Mouse (Mus musculus): ENCODE measurements around the gene 6430571L13Rik. TPM values are rescaled to one million over a fixed set of nuclear protein-coding genes. Genes with fewer than 3 reads are reported as not detected.

6430571L13Rik gene
- total RNA-seq, 2 experiments from 2014 or later: not detected

DNA sequence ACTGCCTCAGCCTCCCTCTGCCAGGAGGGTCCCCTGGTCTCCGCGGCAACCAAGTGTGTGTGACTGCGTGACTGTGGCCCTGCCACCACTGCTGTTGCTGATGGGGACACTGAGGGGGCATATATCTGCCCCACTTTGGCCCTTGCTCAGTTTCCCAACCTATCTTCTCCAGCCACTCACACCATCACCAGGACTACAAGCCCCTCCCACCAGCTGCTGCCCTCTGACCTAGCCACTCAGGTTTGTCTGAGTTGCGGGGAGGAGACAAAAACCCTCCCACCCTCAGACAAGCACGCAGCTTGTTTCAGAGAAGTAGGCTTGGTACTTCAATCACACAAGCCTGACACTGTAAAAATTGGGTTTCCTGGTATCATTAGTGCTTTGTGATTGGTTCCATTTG lies 35.0 kb downstream of the 6430571L13Rik start:
- ATAC-seq (ENCODE audit: poor library complexity, severe bottlenecking): no peak

GRCm38 (mm10) chr9:107377961-107378512 lies 37.6 kb downstream of the 6430571L13Rik start:
- peak; percentile 39; the same call in 1 of the 2 replicates for ATAC-seq (ENCODE audit: poor library complexity, severe bottlenecking)

GRCm38 (mm10) chr9:107381723-107382122 lies 41.3 kb downstream of the 6430571L13Rik start:
- ATAC-seq (ENCODE audit: poor library complexity, severe bottlenecking): no peak

GRCm38 (mm10) chr9:107384396-107384795 lies 44.0 kb downstream of the 6430571L13Rik start:
- no peak for ATAC-seq (ENCODE audit: poor library complexity, severe bottlenecking)

- peak; percentile 47; the same call in 1 of the 2 replicates for ATAC-seq (ENCODE audit: poor library complexity, severe bottlenecking)
Observed at GRCm38 (mm10) chr9:107386722-107387121, 46.3 kb downstream of the 6430571L13Rik start.

GRCm38 (mm10) chr9:107387708-107388107 lies 47.3 kb downstream of the 6430571L13Rik start:
- no peak for ATAC-seq (ENCODE audit: poor library complexity, severe bottlenecking)

GRCm38 (mm10) chr9:107388263-107388662 lies 47.9 kb downstream of the 6430571L13Rik start:
- ATAC-seq (ENCODE audit: poor library complexity, severe bottlenecking): no peak

- no peak for ATAC-seq (ENCODE audit: poor library complexity, severe bottlenecking)
Observed at GRCm38 (mm10) chr9:107396397-107396796, 56.0 kb downstream of the 6430571L13Rik start.

DNA sequence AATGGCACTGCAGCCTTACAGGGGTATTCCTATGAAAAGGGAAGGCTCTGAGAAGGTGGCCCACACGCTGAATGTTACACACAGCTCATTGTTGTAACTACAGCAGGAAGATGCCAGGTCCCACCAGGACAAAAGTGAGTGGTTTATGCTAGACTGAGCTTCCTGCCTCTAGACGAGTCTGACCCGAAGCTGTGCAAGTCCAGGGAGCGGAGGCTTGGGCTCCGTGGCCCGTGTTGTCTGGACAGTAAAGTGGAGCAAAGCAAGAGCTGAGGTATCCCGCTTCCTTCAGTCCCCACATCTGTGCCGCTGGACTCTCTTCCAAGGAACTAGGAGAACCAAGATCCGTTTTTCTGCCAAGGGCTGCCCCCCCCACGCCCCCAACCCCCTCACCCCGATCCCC lies 58.6 kb downstream of the 6430571L13Rik start:
- no peak for ATAC-seq (ENCODE audit: poor library complexity, severe bottlenecking)

DNA sequence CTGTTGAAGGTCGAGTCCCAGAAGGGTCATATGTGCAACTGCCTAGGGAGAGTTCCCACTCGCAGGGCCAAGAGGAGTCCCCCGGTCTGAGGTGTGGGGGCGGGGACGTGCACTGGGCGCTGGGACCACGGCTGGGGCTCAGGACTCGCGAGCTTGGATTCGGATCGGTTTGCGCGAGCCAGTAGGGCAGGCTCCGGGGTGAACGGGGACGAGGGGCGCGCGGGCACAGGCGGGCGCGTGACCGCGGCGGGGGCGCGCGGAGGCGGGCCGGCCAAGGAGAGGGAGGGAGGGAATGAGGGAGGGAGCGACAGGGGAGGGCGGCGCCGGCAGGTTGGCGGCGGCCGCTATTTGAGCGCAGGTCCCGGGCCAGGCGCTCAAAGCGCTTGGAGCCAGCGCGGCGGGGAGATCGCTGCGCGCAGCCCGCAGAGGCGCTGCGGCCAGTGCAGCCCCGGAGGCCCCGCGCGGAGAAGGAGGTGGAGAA lies 59.1 kb downstream of the 6430571L13Rik start, which contains the start of gene Cacna2d2:
Cacna2d2 (plus strand) TSS at position 122 of the 481 bp plus-strand sequence.
- no peak for ATAC-seq (ENCODE audit: poor library complexity, severe bottlenecking)

GRCm38 (mm10) chr9:107400060-107400511 lies 59.7 kb downstream of the 6430571L13Rik start:
- no peak for ATAC-seq (ENCODE audit: poor library complexity, severe bottlenecking)

- ATAC-seq (ENCODE audit: poor library complexity, severe bottlenecking): no peak
Observed at GRCm38 (mm10) chr9:107400666-107401285, 60.4 kb downstream of the 6430571L13Rik start.

Other genes with a start within 250 kb of the 6430571L13Rik start
- gene Dock3, start 108.7 kb upstream of the 6430571L13Rik start, total RNA-seq (2015): not detected in 2 replicates
- gene Dock3, start 108.7 kb upstream of the 6430571L13Rik start, total RNA-seq (2017): not detected in 2 replicates
- gene Mapkapk3, start 50.7 kb upstream of the 6430571L13Rik start, total RNA-seq (2015): 98.6 and 105 TPM in 2 replicates
- gene Mapkapk3, start 50.7 kb upstream of the 6430571L13Rik start, total RNA-seq (2017): 156 and 174 TPM in 2 replicates
- gene Cish, start 44.6 kb upstream of the 6430571L13Rik start, total RNA-seq (2015): 1.7 and 5.3 TPM in 2 replicates
- gene Cish, start 44.6 kb upstream of the 6430571L13Rik start, total RNA-seq (2017): 0.40 and 0.45 TPM in 2 replicates
- 4.1 and 6.4 TPM in 2 replicates for gene Hemk1, start 2.3 kb upstream of the 6430571L13Rik start, total RNA-seq (2015)
- 5.0 and 8.0 TPM in 2 replicates for gene Hemk1, start 2.3 kb upstream of the 6430571L13Rik start, total RNA-seq (2017)
- 0.04 and 0.11 TPM in 2 replicates for gene Cacna2d2, start 59.0 kb downstream of the 6430571L13Rik start, total RNA-seq (2015)
- gene Cacna2d2, start 59.0 kb downstream of the 6430571L13Rik start, total RNA-seq (2017): 0.07 and 0.12 TPM in 2 replicates
- gene Tmem115, start 193.3 kb downstream of the 6430571L13Rik start, total RNA-seq (2015): 6.8 and 9.3 TPM in 2 replicates
- 14.8 and 15.2 TPM in 2 replicates for gene Tmem115, start 193.3 kb downstream of the 6430571L13Rik start, total RNA-seq (2017)
- gene Cyb561d2, start 201.6 kb downstream of the 6430571L13Rik start, total RNA-seq (2015): 12.8 and 15.5 TPM in 2 replicates
- 14.2 and 21.7 TPM in 2 replicates for gene Cyb561d2, start 201.6 kb downstream of the 6430571L13Rik start, total RNA-seq (2017)
- 8.3 and 12.5 TPM in 2 replicates for gene Nprl2, start 201.6 kb downstream of the 6430571L13Rik start, total RNA-seq (2015)
- gene Nprl2, start 201.6 kb downstream of the 6430571L13Rik start, total RNA-seq (2017): 15.7 and 18.9 TPM in 2 replicates
- gene Zmynd10, start 206.7 kb downstream of the 6430571L13Rik start, total RNA-seq (2015): not detected in 2 replicates
- gene Zmynd10, start 206.7 kb downstream of the 6430571L13Rik start, total RNA-seq (2017): not detected in 2 replicates
- 34.3 and 37.7 TPM in 2 replicates for gene Rassf1, start 211.0 kb downstream of the 6430571L13Rik start, total RNA-seq (2015)
- gene Rassf1, start 211.0 kb downstream of the 6430571L13Rik start, total RNA-seq (2017): 46.7 and 57.3 TPM in 2 replicates
- gene Tusc2, start 222.7 kb downstream of the 6430571L13Rik start, total RNA-seq (2015): 12.2 and 12.4 TPM in 2 replicates
- 8.9 and 10.8 TPM in 2 replicates for gene Tusc2, start 222.7 kb downstream of the 6430571L13Rik start, total RNA-seq (2017)
- 0.56 and 1.9 TPM in 2 replicates for gene Hyal2, start 227.3 kb downstream of the 6430571L13Rik start, total RNA-seq (2015)
- gene Hyal2, start 227.3 kb downstream of the 6430571L13Rik start, total RNA-seq (2017): 1.0 TPM in 1 of 2 replicates, not detected in the other
- 0.38 and 0.57 TPM in 2 replicates for gene Hyal1, start 236.3 kb downstream of the 6430571L13Rik start, total RNA-seq (2015)
- gene Hyal1, start 236.3 kb downstream of the 6430571L13Rik start, total RNA-seq (2017): 0.98 and 0.99 TPM in 2 replicates
- gene Naa80, start 238.3 kb downstream of the 6430571L13Rik start, total RNA-seq (2015): 7.2 and 15.3 TPM in 2 replicates
- gene Naa80, start 238.3 kb downstream of the 6430571L13Rik start, total RNA-seq (2017): 6.9 and 10.1 TPM in 2 replicates
- gene Hyal3, start 240.2 kb downstream of the 6430571L13Rik start, total RNA-seq (2015): 1.5 and 1.9 TPM in 2 replicates
- gene Hyal3, start 240.2 kb downstream of the 6430571L13Rik start, total RNA-seq (2017): 0.18 and 0.57 TPM in 2 replicates
- 6.8 and 11.1 TPM in 2 replicates for gene Ifrd2, start 247.0 kb downstream of the 6430571L13Rik start, total RNA-seq (2015)
- gene Ifrd2, start 247.0 kb downstream of the 6430571L13Rik start, total RNA-seq (2017): 8.7 and 9.9 TPM in 2 replicates

All from megakaryocyte, adult 5-6 weeks (primary cell).